Mouse (Mus musculus) ES-E14 (cell line): Measurements from ENCODE around the gene Pls1.
A peak's percentile ranks its signal among the peaks of the same experiment; 100 is the strongest.

ENCODE experiments used
- CHD2 ChIP-seq: IDR thresholded peaks from 2 replicates; pipeline ENCODE4 v1.6.1; 2014; ENCODE audit warnings: mild to moderate bottlenecking, low read depth, low read length, inconsistent platforms
- HCFC1 ChIP-seq: IDR thresholded peaks from 2 replicates; pipeline ENCODE4 v1.6.1; 2012; ENCODE audit warnings: low read length, inconsistent platforms, borderline replicate concordance; ENCODE audit not compliant: insufficient read depth
- MAFK ChIP-seq: IDR thresholded peaks from 2 replicates; pipeline ENCODE4 v1.6.1; 2014; ENCODE audit warnings: mild to moderate bottlenecking, low read depth, low read length, inconsistent platforms; ENCODE audit not compliant: insufficient read depth
- ZC3H11A ChIP-seq: IDR thresholded peaks from 2 replicates; pipeline ENCODE4 v1.6.1; 2012; ENCODE audit warnings: low read depth, mild to moderate bottlenecking, inconsistent platforms, low read length, borderline replicate concordance
- ZNF384 ChIP-seq: IDR thresholded peaks from 2 replicates; pipeline ENCODE4 v1.6.1; 2012; ENCODE audit warnings: low read depth, low read length, inconsistent platforms

- no peak for TF ChIP-seq ZNF384
- TF ChIP-seq MAFK = no peak
- no peak for TF ChIP-seq CHD2
- no peak; the same call in 1 of the 2 replicates for TF ChIP-seq HCFC1
- peak; percentile 50; the same call in 1 of the 2 replicates for TF ChIP-seq ZC3H11A
These were observed 136.2 kb downstream of the Pls1 start for GRCm38 (mm10) chr9:95708943-95709342.
